Mouse (Mus musculus) MEL (cell line): ENCODE measurements around the gene Pmf1. TPM values are rescaled to one million over a fixed set of nuclear protein-coding genes. Genes with fewer than 3 reads are reported as not detected.

Source experiments
- DNase-seq: peaks from one replicate; pipeline ENCODE4 v3.0.0; 2011; ENCODE audit warnings: low read depth, low spot score
- H3K27ac ChIP-seq: 2 replicates; pipeline ENCODE4 v1.5.1; 2012; ENCODE audit warnings: low read depth, mild to moderate bottlenecking, control low read depth, low read length, moderate library complexity; ENCODE audit not compliant: control insufficient read depth
- H3K27me3 ChIP-seq, 2 experiments: fragments of 150-350 bp in 1 of 2; sonication (generic) in 1 of 2; 2 replicates each; pipeline ENCODE4 v1.6.1; 2012; ENCODE audit warnings: low read length in 2 of 2, mild to moderate bottlenecking in 2 of 2, improper control_type of control experiment in 1 of 2, moderate library complexity in 1 of 2; ENCODE audit not compliant: insufficient read depth in 2 of 2, control insufficient read depth in 1 of 2
- H3K36me3 ChIP-seq, 2 experiments: 2 replicates each; pipeline ENCODE4 v1.6.1; 2012 to 2014; ENCODE audit warnings: low read length in 2 of 2, improper control_type of control experiment in 1 of 2, inconsistent platforms in 1 of 2, mild to moderate bottlenecking in 1 of 2; ENCODE audit not compliant: insufficient read depth in 2 of 2, control insufficient read depth in 1 of 2
- H3K4me1 ChIP-seq, 2 experiments: fragments of 150-350 bp in 1 of 2; sonication (generic) in 1 of 2; 2 replicates each; pipeline ENCODE4 v1.6.1; 2012; ENCODE audit warnings: low read length in 2 of 2, improper control_type of control experiment in 1 of 2, mild to moderate bottlenecking in 1 of 2; ENCODE audit not compliant: insufficient read depth in 2 of 2, control insufficient read depth in 1 of 2
- H3K4me3 ChIP-seq, 2 experiments: fragments of 150-350 bp in 1 of 2; sonication (generic) in 1 of 2; 2 replicates each; pipeline ENCODE4 v1.5.1; 2012; ENCODE audit warnings: low read depth in 2 of 2, low read length in 2 of 2, mild to moderate bottlenecking in 2 of 2, moderate library complexity in 2 of 2, control low read depth in 1 of 2, improper control_type of control experiment in 1 of 2; ENCODE audit not compliant: control insufficient read depth in 1 of 2, insufficient read depth in 1 of 2
- H3K79me2 ChIP-seq: 2 replicates; pipeline ENCODE4 v1.6.1; 2012; ENCODE audit warnings: mild to moderate bottlenecking, low read length, moderate library complexity; ENCODE audit not compliant: control insufficient read depth, poor library complexity, insufficient read depth
- H3K9ac ChIP-seq: 2 replicates; pipeline ENCODE4 v1.6.1; 2012; ENCODE audit warnings: low read depth, mild to moderate bottlenecking, control low read depth, low read length, moderate library complexity; ENCODE audit not compliant: control insufficient read depth, poor library complexity, severe bottlenecking
- H3K9me3 ChIP-seq: fragments of 150-350 bp; sonication (generic); replicated peaks from 2 replicates; pipeline ENCODE4 v1.6.1; 2012; ENCODE audit warnings: mild to moderate bottlenecking, low read length, improper control_type of control experiment, moderate library complexity; ENCODE audit not compliant: insufficient read depth
- CHD1 ChIP-seq: IDR thresholded peaks from 2 replicates; pipeline ENCODE4 v1.6.1; 2012; ENCODE audit warnings: low read depth, mild to moderate bottlenecking, inconsistent platforms, low read length, improper control_type of control experiment
- CHD2 ChIP-seq: IDR thresholded peaks from 2 replicates; pipeline ENCODE4 v1.6.1; 2011; ENCODE audit warnings: low read length, improper control_type of control experiment
- CTCF ChIP-seq, 3 experiments: IDR thresholded peaks in 2 of 3; conservative IDR thresholded peaks in 1 of 3; 2 replicates each; pipeline ENCODE4 v1.5.1; 2011 to 2012; ENCODE audit warnings: low read length in 3 of 3, low read depth in 2 of 3, mild to moderate bottlenecking in 2 of 3, improper control_type of control experiment in 1 of 3, inconsistent platforms in 1 of 3, mixed read lengths in 1 of 3, moderate library complexity in 1 of 3; ENCODE audit not compliant: control insufficient read depth in 1 of 3, insufficient read depth in 1 of 3, poor library complexity in 1 of 3, severe bottlenecking in 1 of 3
- E2F4 ChIP-seq: IDR thresholded peaks from 2 replicates; pipeline ENCODE4 v1.6.1; 2011; ENCODE audit warnings: low read depth, low read length, improper control_type of control experiment, borderline replicate concordance
- ETS1 ChIP-seq: IDR thresholded peaks from 2 replicates; pipeline ENCODE4 v1.6.1; 2012; ENCODE audit warnings: low read depth, mild to moderate bottlenecking, inconsistent platforms, low read length, improper control_type of control experiment, moderate library complexity
- JUND ChIP-seq: IDR thresholded peaks from 2 replicates; pipeline ENCODE4 v1.6.1; 2011; ENCODE audit warnings: low read depth, mild to moderate bottlenecking, improper control_type of control experiment, low read length
- MAFK ChIP-seq: IDR thresholded peaks from 2 replicates; pipeline ENCODE4 v1.6.1; 2011; ENCODE audit warnings: low read depth, mild to moderate bottlenecking, low read length, improper control_type of control experiment, borderline replicate concordance
- MAZ ChIP-seq: IDR thresholded peaks from 2 replicates; pipeline ENCODE4 v1.6.1; 2012; ENCODE audit warnings: low read depth, mild to moderate bottlenecking, inconsistent platforms, low read length, improper control_type of control experiment
- MYC ChIP-seq: IDR thresholded peaks from 2 replicates; pipeline ENCODE4 v1.6.1; 2011; ENCODE audit warnings: low read depth, mild to moderate bottlenecking, low read length, improper control_type of control experiment, moderate library complexity
- NRF1 ChIP-seq: IDR thresholded peaks from 2 replicates; pipeline ENCODE4 v1.6.1; 2014; ENCODE audit warnings: low read depth, mild to moderate bottlenecking, inconsistent platforms, low read length, improper control_type of control experiment, moderate library complexity; ENCODE audit not compliant: poor library complexity, insufficient read depth, severe bottlenecking
- POLR2A ChIP-seq, 2 experiments: IDR thresholded peaks; 2 replicates each; pipeline ENCODE4 v1.6.1; 2011 to 2012; ENCODE audit warnings: low read length in 2 of 2, mild to moderate bottlenecking in 2 of 2, control low read depth in 1 of 2, improper control_type of control experiment in 1 of 2, low read depth in 1 of 2, moderate library complexity in 1 of 2; ENCODE audit not compliant: control insufficient read depth in 1 of 2, insufficient read depth in 1 of 2, poor library complexity in 1 of 2
- POLR2AphosphoS2 ChIP-seq: IDR thresholded peaks from 2 replicates; pipeline ENCODE4 v1.6.1; 2011; ENCODE audit warnings: low read length, improper control_type of control experiment
- RAD21 ChIP-seq: IDR thresholded peaks from 2 replicates; pipeline ENCODE4 v1.6.1; 2011; ENCODE audit warnings: mild to moderate bottlenecking, low read depth, low read length, improper control_type of control experiment
- SMC3 ChIP-seq: IDR thresholded peaks from 2 replicates; pipeline ENCODE4 v1.6.1; 2011; ENCODE audit warnings: low read depth, low read length, improper control_type of control experiment
- TAL1 ChIP-seq: IDR thresholded peaks from 2 replicates; pipeline ENCODE4 v1.6.1; 2012; ENCODE audit warnings: mild to moderate bottlenecking, inconsistent platforms, low read length, moderate library complexity, mixed read lengths
- ZC3H11A ChIP-seq: IDR thresholded peaks from 2 replicates; pipeline ENCODE4 v1.6.1; 2012; ENCODE audit warnings: low read depth, mild to moderate bottlenecking, inconsistent platforms, low read length, improper control_type of control experiment
- ZKSCAN1 ChIP-seq: IDR thresholded peaks from 2 replicates; pipeline ENCODE4 v1.6.1; 2012; ENCODE audit warnings: low read depth, mild to moderate bottlenecking, inconsistent platforms, low read length, improper control_type of control experiment, moderate library complexity
- polyA plus RNA-seq, 2 experiments: library from polyadenylated mRNA; stranded (reverse) in 1 of 2; unstranded in 1 of 2; fragments of >175 nt in 1 of 2; fragments of >200 nt in 1 of 2; gene quantifications; 2 replicates each; pipeline versions ENCODE4 v1.2.1 to v1.2.4; 2012; ENCODE audit warnings: low replicate concordance in 2 of 2, low read depth in 1 of 2; ENCODE audit not compliant: insufficient read length in 2 of 2, insufficient read depth in 1 of 2, missing spikeins in 1 of 2
- total RNA-seq: library from RNA; depleted of rRNA; stranded (reverse); fragments of 300-350 nt; gene quantifications from 2 replicates; pipeline ENCODE4 v1.2.3, GENCODE M21; 2012

Gene Pmf1
- total and polyA plus RNA-seq, 3 experiments = 144 to 357 TPM; not detected in 1

DNA sequence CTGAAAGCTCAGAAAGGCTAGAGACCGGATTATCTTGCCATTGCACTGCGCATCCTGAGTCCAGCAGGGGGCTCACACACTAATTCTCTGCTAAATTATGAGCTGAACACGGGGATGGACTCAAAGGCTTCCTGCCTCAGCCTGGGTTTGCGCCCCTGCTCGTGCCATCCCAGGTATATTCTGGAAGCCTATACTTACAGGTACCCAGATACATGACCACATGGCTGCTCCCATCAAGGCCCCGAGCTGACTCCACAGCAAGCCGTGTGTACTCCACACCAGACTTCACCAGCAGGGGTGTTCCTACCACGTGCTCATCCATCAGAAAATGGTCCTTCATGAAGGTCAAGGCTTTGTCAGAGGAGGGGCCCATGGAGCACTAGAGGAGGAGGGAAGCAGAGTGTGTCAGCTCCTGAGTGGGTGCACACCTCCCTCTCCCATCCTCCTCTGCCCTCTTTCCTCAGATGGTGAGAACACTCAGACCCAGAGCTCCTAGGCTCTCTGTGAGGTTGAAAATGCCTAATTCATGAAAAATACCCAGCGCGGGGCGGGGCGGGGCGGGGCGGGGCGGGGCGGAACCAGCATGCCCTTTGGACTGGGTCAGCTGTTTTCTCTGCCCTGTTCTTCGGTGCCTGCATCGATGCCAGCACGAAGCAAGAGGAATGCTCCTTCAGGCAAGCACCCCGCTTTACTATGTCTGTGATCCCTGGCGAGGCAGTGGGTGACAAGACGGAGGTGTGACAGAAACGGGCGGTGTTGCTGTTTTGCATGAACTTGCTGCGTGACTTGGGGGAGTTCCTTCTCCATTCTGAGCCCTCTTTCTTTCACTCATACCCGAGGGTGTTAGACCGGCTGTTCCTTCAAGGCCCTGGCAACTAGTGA, 30.6 kb upstream of the Pmf1 start:
- Histone ChIP-seq H3K27ac (no peak overlapping the region), H3K4me3 (no peak overlapping the region), H3K9ac (no peak overlapping the region)

DNA sequence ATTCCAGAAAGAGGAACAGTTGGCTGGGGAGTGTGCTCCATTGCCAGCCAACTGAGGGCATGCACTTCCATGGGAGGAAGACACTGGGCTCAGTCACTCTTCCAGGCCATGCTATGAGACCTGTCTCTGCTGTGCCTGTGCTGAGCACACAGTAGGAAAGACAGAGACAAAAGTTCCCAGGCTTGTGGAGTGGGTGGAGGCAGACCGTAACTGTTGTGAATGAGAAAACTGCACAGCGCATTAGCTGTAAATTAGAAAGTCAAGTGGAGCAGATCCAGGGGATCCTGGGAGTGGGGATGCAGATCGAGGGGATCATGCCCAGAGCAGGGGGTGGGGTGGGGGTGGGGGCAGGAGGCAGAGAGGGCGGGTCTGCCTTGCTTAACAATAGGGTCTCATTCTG, 29.5 kb upstream of the Pmf1 start:
- Histone ChIP-seq H3K79me2 (no peaks in the 10 kb centered on the region), H3K9ac (no peak overlapping the region), H3K9me3 (no peaks in the 10 kb centered on the region), H3K27ac (no peak overlapping the region), H3K4me1 (no peaks in the 10 kb centered on the region), H3K36me3 (no peaks in the 10 kb centered on the region), H3K27me3 (no peaks in the 10 kb centered on the region), H3K4me3 (no peak overlapping the region)
- no peak for DNase-seq
- TF ChIP-seq POLR2A (IDR thresholded peaks at IDR 0.05; ENCODE audit: control insufficient read depth in 1 of 2, insufficient read depth in 1 of 2, low read depth in 1 of 2, low read length in 2 of 2, poor library complexity in 1 of 2) = no peak
- TF ChIP-seq E2F4 = no peak
- no peak for TF ChIP-seq ETS1
- no peak for TF ChIP-seq MAFK
- TF ChIP-seq NRF1 = no peak
- no peak for TF ChIP-seq POLR2AphosphoS2
- no peak for TF ChIP-seq MYC
- TF ChIP-seq CHD1 = no peak
- TF ChIP-seq JUND = no peak
- no peak for TF ChIP-seq ZKSCAN1

More for the DNA sequence above, 30.6 kb upstream of the Pmf1 start:
- Histone ChIP-seq H3K27me3 (no peaks in the 10 kb centered on the region), H3K4me1 (no peaks in the 10 kb centered on the region), H3K36me3 (no peaks in the 10 kb centered on the region), H3K79me2 (no peaks in the 10 kb centered on the region), H3K9me3 (no peaks in the 10 kb centered on the region)
- no peak for TF ChIP-seq CHD2
- TF ChIP-seq SMC3 = peak; percentile 88
- TF ChIP-seq MAZ = no peak
- TF ChIP-seq RAD21 = peak; percentile 49
- peak; percentile 48 for TF ChIP-seq ZC3H11A
- TF ChIP-seq TAL1 = no peak
- TF ChIP-seq CTCF (IDR thresholded peaks at IDR 0.05 in 2 of 3, conservative IDR thresholded peaks at IDR 0.05 in 1 of 3; ENCODE audit: control insufficient read depth in 1 of 3, insufficient read depth in 1 of 3, low read depth in 2 of 3, low read length in 3 of 3, poor library complexity in 1 of 3, severe bottlenecking in 1 of 3) = peak; percentile 44 to 72 (median 62)
- DNase-seq = peak; percentile 49
